Mouse (Mus musculus): ENCODE measurements around the gene Samhd1.
"Not testable (repeated sequence)": the region's sequence is repeated elsewhere in the genome, so short reads cannot be mapped to it uniquely, and the experiment has no call there.

Gene Samhd1

DNA sequence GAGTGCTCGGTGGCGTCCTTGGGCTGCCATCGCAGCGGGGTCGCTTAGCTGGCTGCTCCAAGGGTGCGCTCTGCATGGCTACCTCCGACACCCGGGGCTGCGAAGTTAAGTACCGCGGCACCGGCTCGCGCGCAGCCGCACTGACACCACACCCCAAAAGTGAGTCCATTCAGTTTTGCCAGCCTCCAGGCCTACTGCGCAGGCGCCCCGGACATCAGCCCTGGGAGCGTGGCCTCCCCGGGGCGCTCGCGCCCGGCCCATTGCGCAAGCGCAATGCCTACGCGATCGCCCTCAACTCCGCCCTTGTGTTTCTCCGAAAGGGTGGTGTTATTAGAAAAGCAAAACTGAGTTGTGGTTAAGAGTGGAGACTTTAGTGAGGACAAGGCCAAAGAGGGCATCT, at the start of gene Samhd1:
Gene Samhd1, minus strand, starts transcription at position 252 of the 400 bp plus-strand sequence.
- peak; percentile 82 for DNase-seq (ENCODE audit: low spot score)

DNA sequence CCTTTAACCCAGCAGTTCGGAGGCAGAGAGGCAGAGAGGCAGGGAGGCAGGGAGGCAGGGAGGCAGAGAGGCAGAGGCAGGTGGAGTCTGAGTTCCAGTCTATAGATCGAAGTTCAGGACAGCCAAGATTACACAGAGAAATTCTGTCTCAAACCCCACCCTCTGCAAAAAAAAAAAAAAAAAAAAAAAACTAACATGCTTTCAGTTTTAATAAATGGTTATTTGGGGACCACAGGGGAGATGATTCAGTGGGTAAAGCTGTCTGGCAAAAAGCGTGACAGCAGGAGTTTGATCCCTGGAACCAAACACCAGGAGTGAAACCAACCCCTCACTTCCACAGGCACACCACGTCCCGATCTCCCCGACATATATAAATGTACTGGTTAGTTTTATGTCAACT, 43.1 kb upstream of the Samhd1 start:
- no peak for DNase-seq (ENCODE audit: low spot score)

DNA sequence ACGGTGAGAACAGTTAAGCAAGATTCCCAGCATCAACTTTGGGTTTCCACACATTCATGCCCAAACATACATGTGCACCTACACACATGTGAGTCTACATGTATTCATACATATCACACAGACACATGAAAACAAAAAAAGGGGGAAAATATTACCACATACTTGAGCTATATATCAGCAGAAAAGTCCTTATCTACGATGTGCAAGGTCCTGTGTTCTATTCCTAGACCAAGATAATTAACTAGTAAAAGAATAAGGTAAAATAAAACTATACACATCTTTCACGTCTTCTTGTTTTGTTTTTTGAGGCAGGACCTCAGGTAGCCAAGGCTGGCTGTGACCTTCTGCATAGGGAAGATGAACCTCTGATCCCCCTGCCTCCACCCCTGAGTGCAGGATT, 41.2 kb upstream of the Samhd1 start:
- no peak for DNase-seq (ENCODE audit: low spot score)

DNA sequence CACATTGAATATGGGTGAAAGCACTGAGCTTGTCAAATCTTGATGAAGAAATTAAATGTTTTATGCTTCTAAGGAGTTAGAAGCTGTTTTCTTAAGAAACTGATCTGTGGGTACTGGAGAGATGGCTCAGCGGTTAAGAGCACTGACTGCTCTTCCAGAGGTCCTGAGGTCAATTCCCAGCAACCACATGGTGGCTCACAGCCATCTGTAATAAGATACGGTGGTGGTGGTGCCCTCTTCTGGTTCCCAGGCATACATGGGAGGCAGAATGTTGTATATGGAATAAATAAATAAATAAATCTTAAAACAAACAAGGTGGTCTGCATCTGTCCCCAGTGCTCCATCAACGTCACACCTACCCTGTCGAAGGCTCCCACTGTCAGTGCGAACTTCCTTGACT, 39.4 kb upstream of the Samhd1 start:
- no peak for DNase-seq (ENCODE audit: low spot score)

DNA sequence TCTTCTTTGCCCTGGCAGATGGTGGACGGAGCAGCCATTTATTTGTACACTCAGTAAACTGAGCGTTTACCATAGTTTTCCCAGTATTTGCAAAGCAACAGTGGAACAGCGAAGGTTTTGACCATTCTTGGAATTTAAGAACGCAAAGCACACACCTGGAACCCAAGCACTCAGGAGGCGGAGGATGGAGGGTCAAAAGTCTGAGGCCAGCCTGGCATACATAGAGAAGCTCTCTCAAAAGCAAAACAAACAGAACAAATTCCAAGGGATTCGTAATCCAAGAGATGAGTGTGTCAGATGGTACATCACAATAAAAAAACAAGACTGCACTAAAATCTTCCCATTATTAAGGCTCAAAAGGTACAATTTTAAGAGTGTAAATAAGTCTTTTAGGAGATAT, 38.5 kb upstream of the Samhd1 start:
- DNase-seq (ENCODE audit: low spot score) = no peak

DNA sequence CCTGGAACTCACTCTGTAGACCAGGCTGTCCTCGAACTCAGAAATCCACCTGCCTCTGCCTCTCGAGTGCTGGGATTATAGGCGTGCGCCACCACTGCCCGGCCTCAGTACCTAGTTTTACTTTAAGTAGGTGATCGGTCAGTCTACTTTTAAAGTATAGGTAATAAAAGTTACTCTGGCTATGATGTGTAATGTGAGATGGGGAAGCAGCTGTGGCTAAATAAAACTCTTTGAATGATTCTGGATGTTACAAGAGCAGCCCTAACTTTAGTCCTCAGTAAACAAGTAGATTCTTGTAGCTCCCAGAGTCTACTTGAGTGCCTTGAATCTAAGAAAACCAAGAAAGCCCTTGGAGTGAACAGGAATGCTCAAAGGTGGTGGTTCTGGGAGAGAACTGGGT, 37.9 kb upstream of the Samhd1 start:
- DNase-seq (ENCODE audit: low spot score) = no peak

DNA sequence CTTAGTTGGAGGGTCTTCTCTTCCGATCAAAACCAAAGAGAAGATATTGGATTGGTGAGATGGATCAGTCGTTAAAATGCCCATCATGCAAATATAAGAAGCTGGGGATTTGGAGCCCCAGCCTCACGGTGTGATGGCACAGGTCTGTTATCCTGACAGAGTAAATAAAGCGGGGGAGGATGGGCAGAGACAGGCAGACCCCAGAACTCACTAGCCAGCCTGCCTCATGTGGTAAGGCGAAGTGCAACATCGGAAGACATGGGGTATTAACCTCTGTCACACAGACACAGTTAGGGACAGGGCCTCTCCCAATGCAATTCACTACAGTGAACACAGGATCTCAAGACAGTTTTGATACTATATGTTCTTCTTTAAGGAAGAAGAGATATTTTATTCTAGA, 35.6 kb upstream of the Samhd1 start:
- DNase-seq (ENCODE audit: low spot score) = no peak

DNA sequence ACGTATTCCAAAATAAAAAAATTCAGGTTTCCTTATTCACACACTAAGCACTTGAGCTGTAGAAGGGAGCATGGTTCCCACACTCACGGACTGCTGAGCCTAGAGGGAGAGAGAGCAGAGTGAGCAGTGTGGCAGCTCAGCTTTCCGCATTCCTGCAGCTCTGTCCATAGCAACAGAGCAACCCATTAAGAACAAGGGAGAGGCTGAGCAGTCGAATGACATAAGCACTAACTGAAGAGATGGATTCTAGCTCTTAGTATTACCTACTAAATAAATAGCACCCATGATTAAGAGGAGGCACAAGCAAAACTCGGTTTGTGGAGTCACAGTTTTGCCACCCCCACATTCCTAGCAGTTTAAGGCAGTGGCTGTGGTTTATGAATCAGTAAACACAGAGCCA, 35.1 kb upstream of the Samhd1 start:
- no peak for DNase-seq (ENCODE audit: low spot score)

DNA sequence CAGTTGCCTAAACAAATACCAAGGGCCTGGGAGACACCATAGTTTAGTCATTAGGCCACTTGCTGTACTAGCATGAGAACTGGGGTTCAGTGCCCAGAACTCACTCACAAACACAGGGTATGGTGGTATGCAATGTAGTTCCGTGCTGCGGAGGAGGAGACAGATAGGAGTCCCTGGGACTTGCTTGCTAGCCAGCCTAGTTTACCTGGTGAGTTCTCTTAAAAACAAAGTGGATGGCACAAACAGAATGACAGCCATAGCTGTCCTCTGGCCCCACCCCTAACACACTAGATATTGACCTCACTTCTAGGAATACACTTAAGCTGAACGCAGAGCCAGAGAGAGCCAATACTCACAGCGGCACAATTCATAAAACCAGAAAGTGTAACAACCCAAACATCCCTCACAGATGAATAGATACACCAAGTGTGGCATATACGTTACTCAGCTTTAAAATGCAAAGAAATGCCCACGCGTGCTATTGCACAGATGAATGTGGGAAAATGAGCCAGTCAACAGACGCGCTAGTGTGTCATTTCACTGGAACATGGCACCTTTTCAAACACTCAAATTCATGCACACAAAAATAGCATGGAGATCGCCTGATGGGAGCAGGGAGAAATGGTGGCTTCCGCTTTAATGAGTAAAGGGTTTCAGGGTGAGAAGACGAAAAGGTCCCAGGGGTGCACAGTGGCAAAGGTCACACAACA, 31.5 kb upstream of the Samhd1 start:
- DNase-seq (ENCODE audit: low spot score) = no peak

DNA sequence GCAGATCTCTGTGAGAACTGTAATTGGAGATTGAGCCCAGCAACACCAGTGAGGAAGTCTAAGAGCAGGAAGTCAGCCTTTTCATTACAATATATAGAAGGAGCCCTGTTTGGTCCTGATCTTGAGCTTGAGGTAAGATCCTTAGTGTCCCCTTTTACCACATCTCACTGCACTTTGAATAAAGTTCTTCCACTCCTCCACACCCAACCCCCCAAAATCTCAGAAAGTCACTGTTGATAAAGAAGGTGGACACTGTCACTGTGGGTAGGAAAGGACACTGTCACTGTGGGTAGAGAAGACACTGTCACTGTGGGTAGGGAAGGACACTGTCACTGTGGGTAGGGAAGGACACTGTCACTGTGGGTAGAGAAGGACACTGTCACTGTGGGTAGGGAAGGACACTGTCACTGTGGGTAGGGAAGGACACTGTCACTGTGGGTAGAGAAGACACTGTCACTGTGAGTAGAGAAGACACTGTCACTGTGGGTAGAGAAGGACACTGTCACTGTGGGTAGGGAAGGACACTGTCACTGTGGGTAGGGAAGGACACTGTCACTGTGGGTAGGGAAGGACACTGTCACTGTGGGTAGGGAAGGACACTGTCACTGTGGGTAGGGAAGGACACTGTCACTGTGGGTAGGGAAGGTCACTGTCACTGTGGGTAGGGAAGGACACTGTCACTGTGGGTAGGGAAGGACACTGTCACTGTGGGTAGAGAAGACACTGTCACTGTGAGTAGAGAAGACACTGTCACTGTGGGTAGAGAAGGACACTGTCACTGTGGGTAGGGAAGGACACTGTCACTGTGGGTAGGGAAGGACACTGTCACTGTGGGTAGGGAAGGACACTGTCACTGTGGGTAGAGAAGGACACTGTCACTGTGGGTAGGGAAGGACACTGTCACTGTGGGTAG, 30.5 kb upstream of the Samhd1 start:
- not testable (repeated sequence) for DNase-seq (ENCODE audit: low spot score)

DNA sequence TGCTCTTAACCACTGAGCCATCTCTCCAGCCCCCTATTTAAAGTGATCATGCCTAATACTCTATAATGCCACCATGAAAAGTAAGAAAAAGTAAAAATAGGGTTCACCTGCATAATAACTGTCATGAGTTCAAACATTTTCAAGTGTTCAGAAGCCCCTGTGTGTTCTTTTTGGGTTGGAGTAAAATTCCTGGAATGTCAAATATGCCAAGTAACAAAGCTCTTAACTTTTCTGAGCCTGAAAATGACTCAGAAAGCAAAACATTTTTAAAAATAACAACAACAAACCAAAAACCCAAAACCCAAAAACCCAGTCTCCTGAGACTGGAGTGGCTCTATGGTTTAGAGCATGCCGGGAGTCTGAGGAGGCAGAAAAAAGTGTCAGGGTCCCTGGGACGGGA, 29.0 kb upstream of the Samhd1 start:
- no peak for DNase-seq (ENCODE audit: low spot score)

DNA sequence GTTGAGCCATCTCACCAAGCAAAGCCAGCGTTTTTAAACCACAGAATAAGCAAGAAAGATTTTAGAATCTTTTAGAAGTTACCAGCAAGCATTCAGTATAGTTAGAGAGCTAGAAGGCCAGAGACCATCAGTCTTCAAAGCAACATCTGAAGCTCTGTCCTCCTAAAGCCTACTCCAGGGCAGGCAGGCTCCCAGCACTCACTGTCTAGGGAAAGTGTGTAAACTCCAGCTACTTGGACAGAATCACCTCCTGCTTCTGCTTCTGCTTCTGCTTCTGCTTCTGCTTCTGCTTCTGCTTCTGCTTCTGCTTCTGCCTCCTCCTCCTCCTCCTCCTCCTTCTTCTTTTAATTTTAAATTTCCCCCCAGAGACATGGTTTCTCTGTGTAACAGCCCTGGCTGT, 21.0 kb upstream of the Samhd1 start:
- no peak for DNase-seq (ENCODE audit: low spot score)

DNA sequence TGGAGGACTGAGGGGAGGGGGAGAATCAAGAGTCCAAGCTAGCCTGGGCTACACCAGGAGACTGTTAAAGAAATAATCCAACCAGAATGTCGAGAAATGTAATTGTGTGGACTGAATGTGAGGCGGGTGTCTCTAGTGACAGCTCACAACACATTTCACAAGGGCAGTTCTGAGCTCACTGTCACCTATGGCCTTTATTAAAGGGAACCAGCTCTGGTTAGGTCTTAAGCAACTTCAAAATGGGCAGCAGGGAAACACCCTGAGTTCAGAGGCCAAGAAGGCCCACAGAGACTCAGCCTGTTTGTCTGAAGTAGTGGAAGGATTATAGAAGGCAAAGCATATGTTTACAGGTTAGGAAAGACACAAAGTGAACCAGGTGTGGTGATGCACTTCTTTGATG, 18.2 kb upstream of the Samhd1 start:
- no peak for DNase-seq (ENCODE audit: low spot score)

DNA sequence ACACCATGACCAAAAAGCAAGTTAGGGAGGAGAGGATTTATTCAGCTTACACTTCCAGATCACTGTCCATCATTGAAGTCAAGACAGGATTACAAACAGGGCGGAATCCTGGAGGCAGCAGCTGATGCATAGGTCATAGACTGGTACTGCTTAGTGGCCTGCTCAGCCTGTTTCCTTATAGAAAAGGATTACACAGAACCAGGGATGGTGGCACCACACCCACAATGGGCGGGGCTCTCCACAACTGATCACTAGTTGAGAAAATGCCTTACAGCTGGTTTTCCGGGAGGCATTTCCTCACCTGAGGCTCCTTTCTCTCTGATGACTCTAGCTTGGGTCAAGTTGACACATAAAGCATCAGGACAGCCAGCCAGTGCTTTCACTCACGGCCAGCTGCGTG, 13.4 kb upstream of the Samhd1 start:
- no peak for DNase-seq (ENCODE audit: low spot score)

DNA sequence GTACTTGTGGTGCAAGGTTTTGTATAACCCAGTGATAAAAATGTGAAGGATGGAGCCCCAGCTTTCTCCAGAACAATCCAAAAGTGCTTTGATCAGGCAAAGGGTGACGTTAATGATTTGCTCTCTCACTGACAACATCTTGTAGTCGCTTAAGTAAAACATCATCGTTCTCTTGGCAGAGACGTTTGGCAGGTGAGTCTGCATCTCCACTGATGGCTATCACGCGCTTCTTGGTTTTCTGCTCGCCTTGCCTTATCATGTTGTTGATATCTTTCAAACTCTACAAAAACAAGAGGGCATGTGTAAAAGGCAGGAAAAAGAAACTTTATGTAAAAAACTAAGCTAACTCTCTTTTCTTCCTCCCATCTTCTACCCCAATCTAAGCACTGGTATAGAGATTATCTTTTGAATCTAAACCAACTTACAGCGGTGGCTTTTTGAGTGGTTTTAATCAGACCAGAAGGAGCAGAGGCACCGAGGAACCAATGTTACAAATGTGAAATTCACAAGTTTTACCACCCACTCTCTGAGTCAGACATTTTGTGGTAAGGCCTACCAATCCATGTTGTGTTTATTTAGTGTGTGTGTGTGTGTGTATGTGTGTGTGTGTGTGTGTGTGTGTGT, 12.4 kb upstream of the Samhd1 start:
- DNase-seq (ENCODE audit: low spot score) = peak; percentile 75

DNA sequence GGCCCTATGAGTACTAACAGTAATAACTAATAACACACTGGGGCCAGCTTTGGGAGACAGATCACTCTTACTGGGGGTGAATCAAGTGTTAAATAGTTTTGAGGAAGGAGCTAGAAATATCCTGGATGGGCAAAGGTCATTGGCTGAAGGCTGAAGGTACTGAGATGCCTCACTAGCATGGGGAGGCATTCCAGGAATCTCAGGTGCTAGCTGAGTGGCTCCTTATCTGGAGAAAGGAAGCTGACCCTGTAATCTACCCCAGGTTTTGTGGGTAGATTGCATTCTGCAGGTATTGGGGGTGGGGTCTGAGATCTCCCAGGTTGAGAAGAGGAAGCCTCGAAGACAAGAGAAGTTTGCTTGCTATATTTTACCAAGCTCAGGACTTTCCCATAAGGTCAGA, 10.1 kb upstream of the Samhd1 start:
- DNase-seq (ENCODE audit: low spot score) = no peak

DNA sequence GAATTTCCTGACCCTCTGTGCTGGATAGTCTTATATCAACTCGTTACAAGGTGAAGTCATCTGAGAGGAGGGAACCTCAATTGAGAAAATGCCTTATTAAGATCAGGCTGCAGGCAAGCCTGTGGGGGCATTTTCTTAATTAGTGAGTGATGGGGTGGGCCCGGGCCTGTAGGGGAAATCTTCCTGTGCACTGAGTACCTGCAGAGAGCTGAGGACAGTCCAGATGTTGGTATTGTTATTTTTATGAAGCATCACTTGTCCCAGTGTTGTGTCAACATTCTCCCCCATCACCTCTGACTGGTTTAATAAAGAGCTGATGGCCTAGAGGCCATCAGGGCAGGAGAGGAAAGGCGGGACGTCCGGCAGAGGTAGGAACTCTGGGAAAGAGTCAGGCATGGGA, 9.1 kb upstream of the Samhd1 start:
- DNase-seq (ENCODE audit: low spot score) = no peak

DNA sequence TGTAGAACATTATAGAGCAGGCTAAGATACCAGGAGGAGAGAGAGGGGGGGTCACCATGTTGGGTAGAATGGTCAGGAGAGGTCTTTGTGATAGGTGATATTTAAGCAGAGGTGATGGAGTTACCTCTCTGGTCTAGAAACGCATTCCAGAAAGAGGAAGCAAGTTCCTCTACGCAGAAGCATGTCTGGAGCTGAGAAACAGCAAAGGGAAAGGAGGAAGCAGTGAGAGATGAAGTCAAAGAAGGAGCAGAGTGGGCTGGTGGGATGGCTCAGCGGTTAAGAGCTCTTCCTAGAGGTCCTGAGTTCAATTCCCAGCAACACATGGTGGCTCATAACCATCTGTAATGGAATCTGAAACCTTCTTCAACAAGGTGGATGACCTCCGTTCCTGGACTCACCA, 6.9 kb upstream of the Samhd1 start:
- DNase-seq (ENCODE audit: low spot score) = no peak

DNA sequence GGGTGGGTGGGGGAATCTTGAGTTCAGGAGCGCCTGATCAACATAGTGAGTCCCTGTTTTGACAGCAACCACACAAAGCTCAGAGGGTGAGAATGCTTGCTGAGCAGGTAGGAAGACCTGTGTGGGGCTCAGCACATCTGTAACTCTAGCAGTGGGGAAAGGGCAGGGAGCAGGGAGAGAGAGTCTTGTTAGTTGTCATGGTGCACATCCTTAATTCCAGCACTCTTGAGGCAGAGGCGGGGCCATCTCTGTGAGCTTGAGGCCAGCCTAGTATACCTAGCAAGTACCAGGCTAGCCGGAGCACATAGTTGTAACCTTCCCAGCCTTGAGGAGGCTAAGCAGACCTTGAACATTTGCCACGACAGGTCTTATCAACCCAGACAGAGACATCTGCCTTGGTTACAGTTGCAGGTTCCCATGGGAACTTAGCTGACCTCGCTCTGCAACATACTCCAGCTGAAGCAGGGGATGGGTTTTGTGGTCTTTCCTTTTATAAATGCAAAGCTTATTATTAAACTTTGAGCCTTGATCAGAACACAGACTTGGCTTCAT, 4.3 kb upstream of the Samhd1 start:
- no peak for DNase-seq (ENCODE audit: low spot score)

DNA sequence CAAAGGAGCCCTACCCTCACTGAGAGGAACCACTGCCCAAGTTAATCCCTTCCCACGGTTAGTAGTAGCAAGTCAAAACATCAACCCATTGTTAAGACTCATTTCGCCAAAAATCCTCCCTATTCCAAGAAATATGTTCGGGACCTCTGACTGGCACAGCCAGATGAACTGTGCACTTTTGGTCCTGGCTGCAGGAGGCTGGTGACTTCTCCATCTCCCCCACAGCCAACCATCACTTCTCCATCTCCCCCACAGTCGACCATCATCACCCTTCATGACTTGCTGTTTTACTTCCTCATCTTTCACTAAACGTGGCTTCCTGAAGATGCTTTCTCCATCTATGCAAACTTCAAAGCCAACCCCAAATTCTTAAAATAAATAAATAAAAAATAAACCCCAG, 3.7 kb upstream of the Samhd1 start:
- no peak for DNase-seq (ENCODE audit: low spot score)

DNA sequence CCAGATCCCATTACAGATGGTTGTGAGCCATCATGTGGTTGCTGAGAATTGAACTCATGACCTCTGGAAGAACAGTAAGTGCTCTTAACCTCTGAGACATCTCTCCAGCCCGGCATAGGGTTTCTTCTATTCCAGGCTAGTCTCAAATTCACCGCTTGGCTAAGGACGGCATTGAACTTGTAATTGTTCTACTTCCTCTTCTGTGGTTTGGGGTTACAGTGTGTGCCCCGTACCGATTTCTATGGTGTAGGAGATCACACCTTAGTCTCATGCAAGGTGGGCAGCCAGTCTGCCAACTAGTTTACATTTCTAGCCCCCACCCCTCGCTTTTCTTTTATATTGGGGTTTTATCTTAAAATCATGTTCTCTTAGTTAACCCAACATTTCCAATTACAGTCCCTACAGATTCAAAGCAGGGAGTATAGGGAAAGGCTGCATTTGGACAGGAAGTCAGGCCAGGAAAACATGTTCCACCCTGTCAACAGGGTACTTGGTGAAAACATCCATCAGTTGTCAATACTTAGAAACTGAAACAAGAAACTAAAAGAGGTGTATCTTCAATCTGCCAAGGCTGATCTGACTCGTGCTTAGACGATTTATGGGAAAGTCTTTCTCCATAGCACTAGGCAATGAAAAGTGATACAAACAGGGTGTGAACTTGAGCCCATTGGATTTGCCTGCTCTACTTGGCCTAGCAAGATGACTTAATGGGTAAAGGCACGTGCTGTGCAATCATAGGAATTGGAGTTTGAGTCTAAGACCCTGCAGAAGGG, 3.1 kb upstream of the Samhd1 start:
- peak; percentile 64 for DNase-seq (ENCODE audit: low spot score)

DNA sequence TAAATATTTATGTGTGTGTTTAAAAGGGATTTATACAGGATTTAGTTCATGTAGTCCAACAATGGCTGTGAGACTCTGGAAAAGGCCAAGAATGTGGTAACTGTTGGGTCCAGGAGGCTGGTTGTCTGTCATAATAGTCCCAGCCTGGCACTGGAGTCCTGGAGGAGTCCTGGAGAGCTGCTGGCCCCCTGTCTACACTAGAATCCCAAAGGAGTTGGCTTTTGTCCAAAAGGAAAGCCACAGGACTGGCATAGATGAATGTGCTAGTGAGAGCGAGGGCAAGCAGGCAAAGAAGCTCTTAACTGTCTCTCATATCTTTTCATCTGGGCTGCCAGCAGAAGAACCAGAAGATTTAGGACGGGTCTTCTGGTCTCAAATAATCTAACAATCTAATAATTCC, 1.6 kb upstream of the Samhd1 start:
- DNase-seq (ENCODE audit: low spot score) = no peak
